Mouse (Mus musculus): ENCODE measurements around the gene Snap47. TPM values are rescaled to one million over a fixed set of nuclear protein-coding genes. Genes with fewer than 3 reads are reported as not detected.

The Snap47 gene
- polyA plus RNA-seq, 1 experiment from 2014 or later, result 445 TPM

- H3K36me3 ChIP-seq (ENCODE audit: control insufficient read depth, insufficient read depth), result no peaks in the 10 kb centered on the region
- peaks cover 9% of the 10 kb centered on the region for H3K4me1 ChIP-seq (replicated peaks; ENCODE audit: control insufficient read depth, insufficient read depth, low read length)
- H3K27me3 ChIP-seq (replicated peaks; ENCODE audit: control insufficient read depth, insufficient read depth, low read length), result no peaks in the 10 kb centered on the region
- H3K4me2 ChIP-seq (ENCODE audit: low read length), result no peak overlapping the region
- WGBS, result 17% methylated on average over 3 of the region's 3 CpGs
- ATAC-seq, result no peak
- H3K27ac ChIP-seq (ENCODE audit: low read length), result no peak overlapping the region
- no peak overlapping the region for H3K9ac ChIP-seq (replicated peaks; ENCODE audit: low read depth, low read length)
- H3K9me3 ChIP-seq (ENCODE audit: control insufficient read depth, low read length), result no peaks in the 10 kb centered on the region
- H3K4me3 ChIP-seq (replicated peaks; ENCODE audit: low read length), result no peak overlapping the region
Observed at GRCm38 (mm10) chr11:59366633-59367032, 84.4 kb downstream of the Snap47 start.

- Histone ChIP-seq H3K36me3 (ENCODE audit: control insufficient read depth, insufficient read depth) (no peaks in the 10 kb centered on the region), H3K27ac (ENCODE audit: low read length) (no peak overlapping the region), H3K27me3 (replicated peaks; ENCODE audit: control insufficient read depth, insufficient read depth, low read length) (no peaks in the 10 kb centered on the region), H3K9ac (replicated peaks; ENCODE audit: low read depth, low read length) (no peak overlapping the region), H3K4me1 (replicated peaks; ENCODE audit: control insufficient read depth, insufficient read depth, low read length) (peaks cover 9% of the 10 kb centered on the region), H3K9me3 (ENCODE audit: control insufficient read depth, low read length) (no peaks in the 10 kb centered on the region), H3K4me2 (ENCODE audit: low read length) (no peak overlapping the region), H3K4me3 (replicated peaks; ENCODE audit: low read length) (no peak overlapping the region)
- 35% methylated on average over 3 of the region's 3 CpGs for WGBS
- no peak for ATAC-seq
Observed at GRCm38 (mm10) chr11:59366031-59366430, 85.0 kb downstream of the Snap47 start.

- ATAC-seq, result peak; percentile 20; the same call in 1 of the 2 replicates
- Histone ChIP-seq H3K9ac (replicated peaks; ENCODE audit: low read depth, low read length) (no peak overlapping the region), H3K27me3 (replicated peaks; ENCODE audit: control insufficient read depth, insufficient read depth, low read length) (no peaks in the 10 kb centered on the region), H3K4me1 (replicated peaks; ENCODE audit: control insufficient read depth, insufficient read depth, low read length) (peaks cover 9% of the 10 kb centered on the region), H3K4me3 (replicated peaks; ENCODE audit: low read length) (no peak overlapping the region), H3K36me3 (ENCODE audit: control insufficient read depth, insufficient read depth) (no peaks in the 10 kb centered on the region), H3K4me2 (ENCODE audit: low read length) (no peak overlapping the region), H3K9me3 (ENCODE audit: control insufficient read depth, low read length) (no peaks in the 10 kb centered on the region), H3K27ac (ENCODE audit: low read length) (no peak overlapping the region)
- WGBS, result 48% methylated on average over 3 of the region's 3 CpGs
Observed at GRCm38 (mm10) chr11:59364417-59364816, 86.6 kb downstream of the Snap47 start.

- Histone ChIP-seq H3K27ac (ENCODE audit: low read length) (no peak overlapping the region), H3K9ac (replicated peaks; ENCODE audit: low read depth, low read length) (no peak overlapping the region), H3K27me3 (replicated peaks; ENCODE audit: control insufficient read depth, insufficient read depth, low read length) (no peaks in the 10 kb centered on the region), H3K36me3 (ENCODE audit: control insufficient read depth, insufficient read depth) (no peaks in the 10 kb centered on the region), H3K4me2 (ENCODE audit: low read length) (no peak overlapping the region), H3K4me1 (replicated peaks; ENCODE audit: control insufficient read depth, insufficient read depth, low read length) (peaks cover 9% of the 10 kb centered on the region), H3K4me3 (replicated peaks; ENCODE audit: low read length) (no peak overlapping the region), H3K9me3 (ENCODE audit: control insufficient read depth, low read length) (no peaks in the 10 kb centered on the region)
- WGBS, result 86% methylated on average over 9 of the region's 9 CpGs
- no peak for ATAC-seq
Observed at GRCm38 (mm10) chr11:59364007-59364406, 87.0 kb downstream of the Snap47 start.

GRCm38 (mm10) chr11:59361291-59361690, 89.7 kb downstream of the Snap47 start:
- Histone ChIP-seq H3K4me1 (replicated peaks; ENCODE audit: control insufficient read depth, insufficient read depth, low read length) (peaks cover 6% of the 10 kb centered on the region), H3K4me2 (ENCODE audit: low read length) (no peak overlapping the region), H3K9ac (replicated peaks; ENCODE audit: low read depth, low read length) (no peak overlapping the region), H3K27me3 (replicated peaks; ENCODE audit: control insufficient read depth, insufficient read depth, low read length) (no peaks in the 10 kb centered on the region), H3K36me3 (ENCODE audit: control insufficient read depth, insufficient read depth) (no peaks in the 10 kb centered on the region), H3K4me3 (replicated peaks; ENCODE audit: low read length) (no peak overlapping the region), H3K27ac (ENCODE audit: low read length) (no peak overlapping the region), H3K9me3 (ENCODE audit: control insufficient read depth, low read length) (no peaks in the 10 kb centered on the region)
- no peak for ATAC-seq
- 88% methylated on average over 9 of the region's 9 CpGs for WGBS

Other genes with a start within 250 kb of the Snap47 start
- gene Mrpl55, start 248.7 kb downstream of the Snap47 start, polyA plus RNA-seq (2015; fragmentation: Nextera tagmentation; extraction: Ambion mirVana), result 87.6 and 95.9 TPM in 2 replicates
- 21.7 and 27.3 TPM in 2 replicates for gene 2310033P09Rik, start 242.9 kb downstream of the Snap47 start, polyA plus RNA-seq (2015; fragmentation: Nextera tagmentation; extraction: Ambion mirVana)
- gene Arf1, start 222.9 kb downstream of the Snap47 start, polyA plus RNA-seq (2015; fragmentation: Nextera tagmentation; extraction: Ambion mirVana), result 645 and 666 TPM in 2 replicates
- gene Wnt3a, start 160.4 kb downstream of the Snap47 start, polyA plus RNA-seq (2015; fragmentation: Nextera tagmentation; extraction: Ambion mirVana), result 0.35 and 0.73 TPM in 2 replicates
- 1.5 and 1.6 TPM in 2 replicates for gene Wnt9a, start 144.3 kb downstream of the Snap47 start, polyA plus RNA-seq (2015; fragmentation: Nextera tagmentation; extraction: Ambion mirVana)
- gene Prss38, start 75.5 kb downstream of the Snap47 start, polyA plus RNA-seq (2015; fragmentation: Nextera tagmentation; extraction: Ambion mirVana), result not detected in 2 replicates
- gene Jmjd4, start 1.1 kb downstream of the Snap47 start, polyA plus RNA-seq (2015; fragmentation: Nextera tagmentation; extraction: Ambion mirVana), result 11.8 and 14.1 TPM in 2 replicates
- gene Zfp867, start 21.3 kb upstream of the Snap47 start, polyA plus RNA-seq (2015; fragmentation: Nextera tagmentation; extraction: Ambion mirVana), result 15.3 and 17.6 TPM in 2 replicates
- 16.6 and 16.8 TPM in 2 replicates for gene Zkscan17, start 75.6 kb upstream of the Snap47 start, polyA plus RNA-seq (2015; fragmentation: Nextera tagmentation; extraction: Ambion mirVana)
- 0.11 and 0.77 TPM in 2 replicates for gene Nlrp3, start 90.4 kb upstream of the Snap47 start, polyA plus RNA-seq (2015; fragmentation: Nextera tagmentation; extraction: Ambion mirVana)
- not detected in 2 replicates for gene Olfr222, start 125.0 kb upstream of the Snap47 start, polyA plus RNA-seq (2015; fragmentation: Nextera tagmentation; extraction: Ambion mirVana)
- gene Olfr223, start 142.1 kb upstream of the Snap47 start, polyA plus RNA-seq (2015; fragmentation: Nextera tagmentation; extraction: Ambion mirVana), result not detected in 2 replicates
- gene Mprip, start 210.1 kb upstream of the Snap47 start, polyA plus RNA-seq (2015; fragmentation: Nextera tagmentation; extraction: Ambion mirVana), result 51.7 and 51.9 TPM in 2 replicates

All from forebrain, embryonic 16.5 days (tissue).